Mouse (Mus musculus) activated CD4-positive, CD25-positive, alpha-beta regulatory T cell, adult 4 months (primary cell): Measurements from ENCODE around the gene Rapgef4. TPM values are rescaled to one million over a fixed set of nuclear protein-coding genes. Genes with fewer than 3 reads are reported as not detected.

Source experiments
- ATAC-seq: one replicate; pipeline ENCODE4 v1.8.0; 2017
- polyA plus RNA-seq, 2 experiments: library from polyadenylated mRNA; unstranded; fragments of 100-300 nt; shearing (Covaris generic); gene quantifications; one replicate each; pipeline ENCODE4 v1.2.1; 2017

The Rapgef4 gene
- polyA plus RNA-seq, 2 experiments from 2014 or later = 5.4 to 5.5 TPM

DNA sequence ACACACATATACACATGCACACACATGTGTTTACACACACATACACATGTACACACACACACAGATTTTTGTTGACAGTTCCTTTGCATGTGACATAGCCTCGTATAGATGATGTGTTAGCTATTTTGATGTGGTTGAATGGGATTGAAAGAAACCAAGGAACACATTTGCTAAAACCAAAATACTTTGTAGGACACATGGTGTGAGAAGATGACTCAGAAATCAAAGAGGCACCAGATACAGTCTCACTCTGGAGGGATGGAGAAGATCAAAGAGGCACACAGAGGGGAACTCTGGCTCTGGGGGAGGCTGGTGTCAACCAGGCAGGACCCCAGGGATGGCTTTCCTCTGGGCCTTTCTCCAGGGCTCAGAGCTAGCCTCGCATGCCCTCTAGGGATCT is 4.7 kb downstream of the Rapgef4 start:
- no peak for ATAC-seq

- ATAC-seq = no peak
These were observed 5.3 kb downstream of the Rapgef4 start for GRCm38 (mm10) chr2:71986276-71986848.

- ATAC-seq = no peak
These were observed 7.5 kb downstream of the Rapgef4 start for GRCm38 (mm10) chr2:71988572-71988971.

- ATAC-seq = no peak
These were observed 11.1 kb downstream of the Rapgef4 start for GRCm38 (mm10) chr2:71992129-71992528.

DNA sequence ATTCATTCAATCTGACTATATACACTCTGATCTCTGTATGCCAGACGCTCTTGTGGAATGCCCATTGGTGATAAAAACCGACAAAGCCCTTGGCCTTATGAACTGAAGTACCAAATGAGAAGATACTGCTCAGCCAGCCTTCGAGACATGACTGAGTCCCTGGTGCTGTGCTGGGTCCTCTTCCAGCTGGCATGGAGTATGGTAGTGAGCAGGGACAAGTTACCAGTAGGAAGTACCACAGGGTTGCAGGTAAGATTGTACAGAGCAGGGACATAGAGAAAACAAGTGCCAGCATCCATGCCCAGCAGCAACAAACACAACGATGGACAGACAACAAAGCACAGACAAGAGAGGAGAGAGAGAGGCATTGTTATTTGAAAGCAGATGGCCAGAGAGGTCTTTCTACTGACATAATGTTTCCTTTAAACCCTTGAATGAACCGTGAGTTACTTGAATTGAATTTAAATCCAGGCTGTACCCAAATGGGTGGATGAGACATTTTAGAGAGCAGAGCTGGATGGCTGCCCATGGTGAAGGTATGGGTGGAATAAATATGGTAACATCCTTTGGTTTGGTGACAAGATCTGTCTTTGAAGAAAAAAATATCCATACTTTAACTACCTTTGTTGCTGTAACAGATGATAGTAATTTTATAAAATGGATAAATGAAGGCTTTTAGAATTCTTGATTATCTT is 12.8 kb downstream of the Rapgef4 start:
- ATAC-seq = no peak

DNA sequence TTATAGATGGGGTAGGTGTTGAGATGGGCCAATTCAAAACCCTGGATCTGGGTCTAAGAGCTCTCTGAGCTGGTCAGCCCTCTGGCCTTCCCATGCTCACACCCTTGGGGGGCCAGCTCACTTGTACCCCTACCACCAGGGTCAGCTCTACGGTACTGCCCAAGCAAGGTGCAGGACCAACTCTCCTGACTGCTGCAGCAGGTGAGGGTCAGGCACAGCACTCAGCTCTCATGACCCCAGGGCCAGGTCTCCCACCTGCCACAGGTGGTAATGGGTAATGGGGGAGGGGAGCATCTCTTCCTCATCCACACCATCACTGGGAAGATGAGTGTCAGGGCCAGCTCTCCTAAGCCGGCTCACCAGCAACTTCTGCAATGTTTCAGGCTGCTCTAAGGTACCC is 17.5 kb downstream of the Rapgef4 start:
- ATAC-seq = no peak

DNA sequence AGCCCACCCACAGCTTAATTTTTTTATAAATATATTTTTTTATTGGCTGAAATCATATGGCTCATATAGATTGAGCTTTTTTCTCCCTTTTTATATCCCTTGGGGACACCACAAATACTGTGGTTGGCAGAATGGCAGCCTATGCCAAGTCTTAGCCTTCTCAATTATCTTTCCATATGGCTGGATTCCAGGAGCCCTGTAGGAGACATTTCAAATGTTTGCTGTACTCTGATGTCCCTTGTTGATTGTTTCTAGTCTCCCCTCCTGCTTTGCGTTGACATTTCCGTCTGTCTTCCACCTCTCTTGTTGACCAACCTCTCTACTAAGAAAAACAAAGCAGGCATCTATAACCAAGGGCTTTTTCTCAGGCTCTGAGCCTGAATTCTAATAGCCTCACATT is 19.1 kb downstream of the Rapgef4 start:
- ATAC-seq = no peak

DNA sequence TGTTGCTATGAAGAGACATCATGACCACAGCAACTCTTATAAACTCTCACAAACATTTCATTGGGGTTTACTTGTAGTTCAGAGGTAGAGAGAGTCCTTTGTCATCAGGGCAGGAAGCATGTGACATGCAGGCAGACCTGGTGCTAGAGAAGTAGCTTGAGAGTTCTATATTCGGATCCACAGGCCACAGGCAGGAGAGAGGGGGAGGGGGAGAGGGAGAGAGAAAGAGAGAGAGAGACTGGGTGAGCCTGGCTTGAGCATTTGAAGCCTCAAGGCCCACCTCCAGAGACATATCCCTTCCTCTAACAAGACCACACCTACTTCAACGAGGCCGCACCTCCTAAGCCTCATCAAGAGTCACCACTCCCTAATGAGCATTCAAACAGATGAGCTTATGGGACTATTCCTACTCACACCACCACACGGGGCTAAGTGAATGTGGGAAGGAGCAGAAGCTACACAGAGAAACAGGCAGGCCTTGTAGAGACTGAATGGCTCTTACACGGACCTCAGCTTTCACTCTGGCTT is 21.9 kb downstream of the Rapgef4 start:
- no peak for ATAC-seq

GRCm38 (mm10) chr2:72003756-72004525 is 22.9 kb downstream of the Rapgef4 start:
- ATAC-seq = no peak

GRCm38 (mm10) chr2:72005051-72005450 is 24.0 kb downstream of the Rapgef4 start:
- ATAC-seq = no peak

DNA sequence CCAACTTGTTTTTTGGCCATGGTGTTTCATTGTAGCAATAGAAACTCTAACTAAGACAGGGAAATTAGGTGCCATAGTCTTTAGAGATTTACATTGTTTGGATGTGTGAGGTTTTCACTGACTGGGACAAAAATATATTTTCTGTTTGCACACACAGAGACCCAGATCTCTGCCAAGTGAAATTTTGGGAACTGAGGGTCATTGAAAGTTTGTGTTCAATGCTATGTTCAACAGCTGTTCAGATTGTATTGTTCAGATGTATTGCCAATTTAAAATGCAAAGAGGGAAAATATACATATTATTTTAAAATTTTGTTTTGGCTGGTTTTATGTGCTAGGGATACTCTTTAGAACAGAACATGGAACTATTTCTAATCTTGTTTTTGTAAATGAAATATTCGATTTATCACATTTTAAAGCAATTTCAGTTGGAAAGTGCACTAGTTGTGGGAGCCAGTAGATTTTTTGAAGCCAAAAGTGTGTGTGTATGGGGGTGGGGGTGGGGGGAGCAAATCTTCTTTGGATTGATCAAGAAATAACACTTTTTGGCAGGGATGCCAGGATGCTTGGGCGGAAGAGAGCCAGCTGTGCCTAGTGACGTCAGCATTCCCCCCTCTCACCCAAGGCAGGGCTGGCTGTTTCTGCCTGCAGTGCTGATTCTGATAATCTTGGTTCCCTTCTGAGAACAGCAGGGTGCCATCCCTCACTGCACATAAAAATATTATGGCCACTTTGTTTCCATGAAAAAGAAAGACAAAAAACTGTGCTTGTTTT is 28.6 kb downstream of the Rapgef4 start:
- ATAC-seq = no peak

- no peak for ATAC-seq
These were observed 34.3 kb downstream of the Rapgef4 start for GRCm38 (mm10) chr2:72015366-72015765.

DNA sequence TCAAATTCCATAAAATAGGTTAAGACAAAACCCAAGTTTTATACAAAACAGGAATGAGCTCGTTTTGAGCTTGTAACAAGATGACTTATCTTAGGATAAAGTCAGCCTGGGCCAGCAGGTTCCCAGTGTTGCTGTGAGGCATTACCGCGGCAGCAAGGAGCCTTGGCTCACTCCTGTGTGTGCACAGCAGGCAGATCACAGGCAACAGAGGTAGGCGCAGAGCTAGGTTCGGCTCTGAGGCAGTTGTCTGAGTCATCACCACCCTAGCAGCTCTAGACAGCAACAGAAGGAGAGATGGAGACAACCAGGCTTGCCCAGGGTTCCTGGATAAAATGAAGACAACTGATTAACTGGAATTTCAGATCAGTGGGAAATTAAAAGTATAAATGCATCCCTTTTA is 35.0 kb downstream of the Rapgef4 start:
- no peak for ATAC-seq

- no peak for ATAC-seq
These were observed 36.1 kb downstream of the Rapgef4 start for GRCm38 (mm10) chr2:72017168-72017567.

DNA sequence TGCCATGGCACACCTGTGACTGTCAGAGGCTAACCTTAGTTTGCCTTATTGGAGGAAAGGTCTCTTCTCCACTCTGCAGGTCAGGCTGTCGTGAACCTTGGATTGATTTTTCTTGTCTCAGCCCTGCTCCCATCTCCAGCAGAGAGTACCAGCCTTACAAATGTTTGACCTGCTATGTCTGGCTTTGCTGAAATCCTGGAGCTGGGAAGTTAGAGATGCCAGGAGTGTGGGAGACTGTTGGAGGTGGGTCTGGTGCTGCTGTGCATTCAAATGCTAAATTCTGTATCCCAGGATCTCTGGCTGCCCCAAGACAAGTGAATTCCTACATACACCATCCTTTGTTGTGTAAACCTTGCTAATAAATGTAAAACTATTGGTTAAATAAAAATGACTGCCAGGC is 37.7 kb downstream of the Rapgef4 start:
- ATAC-seq = no peak

GRCm38 (mm10) chr2:72020755-72021154 is 39.7 kb downstream of the Rapgef4 start:
- no peak for ATAC-seq

GRCm38 (mm10) chr2:72021440-72021839 is 40.4 kb downstream of the Rapgef4 start:
- ATAC-seq = no peak

DNA sequence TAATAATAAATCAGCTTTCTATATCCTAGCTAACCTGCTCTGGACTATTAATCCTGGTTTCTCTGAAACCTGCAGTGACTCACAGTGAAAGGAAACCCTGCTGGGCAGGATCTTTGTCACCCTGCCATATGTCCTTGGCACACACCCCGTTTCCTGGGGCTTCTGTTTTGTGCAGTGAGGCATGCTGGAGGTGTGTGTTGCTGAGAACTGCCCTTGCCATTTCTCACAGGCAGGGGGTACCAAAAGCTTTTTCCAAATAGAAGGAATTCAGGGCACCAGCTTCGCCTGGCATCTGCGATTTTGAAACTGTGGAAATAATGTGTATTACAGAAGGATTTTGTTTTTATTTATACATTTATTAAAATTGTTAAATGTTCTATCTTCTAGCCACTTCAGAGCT is 40.8 kb downstream of the Rapgef4 start:
- ATAC-seq = no peak

DNA sequence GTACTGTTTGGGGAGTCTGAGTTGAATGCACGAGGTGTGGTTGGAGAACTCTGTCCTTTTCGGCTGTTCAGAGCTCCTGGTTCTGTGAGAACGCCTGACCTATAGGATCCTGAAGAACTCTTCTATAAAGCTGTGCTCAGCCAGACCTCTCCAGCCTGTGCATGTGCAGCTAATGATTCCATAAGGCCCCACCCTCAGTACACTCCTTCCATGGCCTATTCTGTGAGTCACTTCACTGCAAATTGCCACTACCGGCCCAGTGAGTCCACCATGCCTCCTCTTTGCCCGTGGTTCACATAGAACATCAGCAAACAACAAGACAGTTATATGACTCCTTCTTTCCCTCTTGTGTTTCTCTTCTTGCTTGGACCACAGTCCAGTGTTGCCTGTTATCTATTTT is 42.8 kb downstream of the Rapgef4 start:
- no peak for ATAC-seq

- no peak for ATAC-seq
These were observed 44.6 kb downstream of the Rapgef4 start for GRCm38 (mm10) chr2:72025660-72026059.

- ATAC-seq = no peak
These were observed 45.5 kb downstream of the Rapgef4 start for GRCm38 (mm10) chr2:72026506-72026905.

- no peak for ATAC-seq
These were observed 48.0 kb downstream of the Rapgef4 start for GRCm38 (mm10) chr2:72029081-72029480.

GRCm38 (mm10) chr2:72029586-72030144 is 48.6 kb downstream of the Rapgef4 start:
- no peak for ATAC-seq
